Mouse (Mus musculus) brain, adult 2 months (tissue): ENCODE results near the gene B230104I21Rik.

Source experiments
- DNase-seq: peaks from one replicate; pipeline ENCODE4 v3.0.0; 2011; ENCODE audit warnings: low read depth, low spot score

The B230104I21Rik gene

GRCm38 (mm10) chr4:154335761-154336160, at the start of gene B230104I21Rik:
TSS of gene B230104I21Rik (plus strand) at chr4:154336127.
- peak; percentile 70 for DNase-seq

GRCm38 (mm10) chr4:154293735-154294201, 42.2 kb upstream of the B230104I21Rik start:
- no peak for DNase-seq

- DNase-seq = no peak
These were observed 41.6 kb upstream of the B230104I21Rik start for GRCm38 (mm10) chr4:154294262-154294731.

GRCm38 (mm10) chr4:154297761-154298160, 38.2 kb upstream of the B230104I21Rik start:
- no peak for DNase-seq

- no peak for DNase-seq
These were observed 36.2 kb upstream of the B230104I21Rik start for GRCm38 (mm10) chr4:154299541-154300271.

GRCm38 (mm10) chr4:154301466-154301881, 34.5 kb upstream of the B230104I21Rik start, which contains the start of gene Arhgef16:
TSS of gene Arhgef16 (minus strand) at chr4:154301676.
- DNase-seq = peak; percentile 69

GRCm38 (mm10) chr4:154309131-154309530, 26.8 kb upstream of the B230104I21Rik start:
- no peak for DNase-seq

- DNase-seq = no peak
These were observed 25.2 kb upstream of the B230104I21Rik start for GRCm38 (mm10) chr4:154310576-154311262.

GRCm38 (mm10) chr4:154312143-154312812, 23.6 kb upstream of the B230104I21Rik start:
- no peak for DNase-seq

GRCm38 (mm10) chr4:154312935-154313621, 22.8 kb upstream of the B230104I21Rik start:
- DNase-seq = peak; percentile 53

- no peak for DNase-seq
These were observed 22.3 kb upstream of the B230104I21Rik start for GRCm38 (mm10) chr4:154313622-154313967.

GRCm38 (mm10) chr4:154325410-154325809, 10.5 kb upstream of the B230104I21Rik start:
- DNase-seq = no peak

GRCm38 (mm10) chr4:154328431-154328830, 7.5 kb upstream of the B230104I21Rik start:
- DNase-seq = no peak

GRCm38 (mm10) chr4:154328836-154329235, 7.1 kb upstream of the B230104I21Rik start:
- peak; percentile 72 for DNase-seq

- no peak for DNase-seq
These were observed 5.9 kb upstream of the B230104I21Rik start for GRCm38 (mm10) chr4:154330001-154330400.

- no peak for DNase-seq
These were observed 4.7 kb upstream of the B230104I21Rik start for GRCm38 (mm10) chr4:154331271-154331670.

GRCm38 (mm10) chr4:154333300-154333699, 2.6 kb upstream of the B230104I21Rik start:
- no peak for DNase-seq

GRCm38 (mm10) chr4:154334699-154335402, 1.1 kb upstream of the B230104I21Rik start:
- peak; percentile 65 for DNase-seq

GRCm38 (mm10) chr4:154336650-154337049, 723 bp downstream of the B230104I21Rik start:
- DNase-seq = no peak

GRCm38 (mm10) chr4:154346731-154347522, 11.0 kb downstream of the B230104I21Rik start:
- DNase-seq = no peak
